Mouse (Mus musculus) embryonic facial prominence, embryonic 10.5 days (tissue): ENCODE results near the gene Plekha8. TPM values are rescaled to one million over a fixed set of nuclear protein-coding genes. Genes with fewer than 3 reads are reported as not detected.

Experiments
- DNase-seq: peaks from one replicate; pipeline ENCODE4 v3.0.0-alpha.2; 2017; ENCODE audit warnings: low spot score
- H3K27ac ChIP-seq: fragments of 300-500 bp; sonication (generic); replicated peaks from 2 replicates; pipeline ENCODE4 v1.5.1; 2016; ENCODE audit warnings: mild to moderate bottlenecking
- H3K27me3 ChIP-seq: fragments of 300-500 bp; sonication (generic); replicated peaks from 2 replicates; pipeline ENCODE4 v1.6.1; 2016; ENCODE audit warnings: low read depth, mild to moderate bottlenecking; ENCODE audit not compliant: poor library complexity, severe bottlenecking
- H3K36me3 ChIP-seq: fragments of 300-500 bp; sonication (generic); replicated peaks from 2 replicates; pipeline ENCODE4 v1.6.1; 2016; ENCODE audit warnings: mild to moderate bottlenecking, moderate library complexity
- H3K4me1 ChIP-seq: fragments of 300-500 bp; sonication (generic); 2 replicates; pipeline ENCODE4 v1.6.1; 2016
- H3K4me3 ChIP-seq: fragments of 300-500 bp; sonication (generic); 2 replicates; pipeline ENCODE4 v1.5.1; 2016; ENCODE audit warnings: mild to moderate bottlenecking, moderate library complexity
- H3K9me3 ChIP-seq: fragments of 300-500 bp; sonication (generic); 2 replicates; pipeline ENCODE4 v1.6.1; 2016; ENCODE audit warnings: mild to moderate bottlenecking
- WGBS: fragments of 180-500 bp; shearing (Covaris S2); methylation state at CpG from one replicate; pipeline ENCODE4 v1.1.7; 2016; 5-methylcytosine and 5-hydroxymethylcytosine counted together
- polyA plus RNA-seq: library from polyadenylated mRNA; unstranded; fragments of >200 nt; fragmentation: Nextera tagmentation; extraction: Ambion mirVana; gene quantifications from 2 replicates; pipeline ENCODE4 v1.2.1, GENCODE M21; 2016

Plekha8 gene
- polyA plus RNA-seq, 1 experiment from 2014 or later = 17.6 TPM

DNA sequence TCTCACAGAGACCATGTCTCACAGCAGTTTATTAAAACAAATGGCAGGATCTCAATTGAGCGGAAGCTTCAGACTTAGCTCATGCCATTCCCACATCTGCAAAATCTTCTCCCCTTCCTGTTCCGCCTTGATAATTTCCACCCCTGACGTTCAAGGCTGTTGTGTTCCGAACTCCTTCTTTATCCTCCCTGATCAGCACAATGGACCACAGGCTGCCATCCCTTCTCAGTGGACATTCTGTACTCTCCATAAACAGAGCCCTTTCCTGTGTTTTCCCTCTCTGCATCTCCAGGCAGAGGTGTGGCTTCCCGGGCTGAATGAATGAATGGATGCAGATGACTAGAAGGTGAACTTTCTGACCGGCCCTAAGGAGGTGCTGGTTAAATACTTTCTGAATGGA lies 3.1 kb upstream of the Plekha8 start:
- Histone ChIP-seq H3K27ac (no peak overlapping the region), H3K9me3 (no peaks in the 10 kb centered on the region), H3K36me3 (peaks cover 4% of the 10 kb centered on the region; the same call in 1 of the 2 replicates), H3K27me3 (no peaks in the 10 kb centered on the region), H3K4me1 (peaks cover 40% of the 10 kb centered on the region), H3K4me3 (peak overlapping the region; percentile 69)
- no peak for DNase-seq
- WGBS = 52% methylated on average over 6 of the region's 6 CpGs

DNA sequence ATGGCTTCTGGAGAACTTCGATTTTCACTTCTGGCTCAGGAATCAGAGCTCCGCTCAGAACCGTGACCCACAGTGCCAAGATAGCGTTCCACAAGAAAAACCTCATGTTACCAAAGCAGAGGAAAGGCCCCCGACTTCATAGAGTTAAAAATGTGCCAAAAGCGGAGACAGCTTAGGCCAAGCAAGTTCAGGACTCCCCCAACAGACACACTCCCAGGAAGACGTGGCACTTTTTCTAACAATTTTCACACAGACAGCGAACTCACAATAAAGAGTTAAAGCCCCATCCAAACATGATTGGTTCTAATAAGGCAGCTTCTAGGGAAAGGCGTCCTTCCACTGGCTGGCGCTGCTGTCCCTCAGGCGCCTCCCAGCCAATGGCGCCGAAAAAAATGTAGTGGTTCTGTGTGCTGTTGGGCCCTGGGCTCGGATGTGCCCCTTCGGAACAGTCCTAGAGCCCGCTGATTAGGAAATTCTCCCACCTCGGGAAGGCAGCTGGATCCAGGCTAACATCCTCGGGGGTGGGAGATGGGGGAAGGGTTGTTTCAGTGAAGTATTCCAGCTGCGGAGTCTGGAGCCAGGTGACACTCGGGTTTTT lies 1.9 kb upstream of the Plekha8 start:
- Histone ChIP-seq H3K27me3 (no peaks in the 10 kb centered on the region), H3K36me3 (peaks cover 4% of the 10 kb centered on the region; the same call in 1 of the 2 replicates), H3K4me1 (peaks cover 42% of the 10 kb centered on the region), H3K4me3 (peak overlapping the region; percentile 69), H3K27ac (peak overlapping the region; percentile 83), H3K9me3 (no peaks in the 10 kb centered on the region)
- DNase-seq = peak; percentile 88
- under 1% methylated on average over 20 of the region's 20 CpGs for WGBS

GRCm38 (mm10) chr6:54593766-54594468 lies 994 bp upstream of the Plekha8 start:
- DNase-seq = no peak
- peak overlapping the region; percentile 90 for H3K4me3 ChIP-seq
- 63% methylated on average over 8 of the region's 8 CpGs for WGBS
- no peaks in the 10 kb centered on the region for H3K9me3 ChIP-seq
- peaks cover 2% of the 10 kb centered on the region; the same call in 1 of the 2 replicates for H3K36me3 ChIP-seq
- H3K4me1 ChIP-seq = peaks cover 40% of the 10 kb centered on the region
- no peaks in the 10 kb centered on the region for H3K27me3 ChIP-seq
- H3K27ac ChIP-seq = no peak overlapping the region

DNA sequence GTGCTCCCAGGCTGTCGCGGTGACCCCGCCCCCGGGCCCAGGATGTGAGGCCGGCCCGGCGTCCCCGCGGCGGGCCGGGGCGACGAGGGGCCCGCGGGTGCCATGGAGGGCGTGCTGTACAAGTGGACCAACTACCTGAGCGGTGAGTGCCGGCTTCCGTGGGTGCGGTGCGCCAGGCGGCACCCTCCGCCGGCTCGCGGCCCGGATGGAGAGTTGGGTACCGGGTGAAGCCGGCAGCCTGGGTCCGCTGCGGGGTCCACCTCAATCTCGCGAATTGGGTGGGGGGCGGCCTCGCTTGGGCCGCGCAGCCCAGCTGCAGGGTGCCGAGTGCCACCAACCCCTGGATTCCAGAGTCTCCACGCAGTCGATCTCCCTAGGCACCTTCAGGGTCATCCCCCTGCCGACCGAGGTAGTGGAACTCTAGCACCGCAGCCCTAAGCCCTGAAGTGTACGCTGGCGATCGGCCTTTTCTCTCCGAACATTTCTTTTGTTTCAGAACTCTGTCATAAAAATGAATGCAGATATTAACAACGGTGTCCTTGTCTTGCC lies 493 bp downstream of the Plekha8 start:
- Histone ChIP-seq H3K4me3 (peak overlapping the region; percentile 90), H3K27me3 (no peaks in the 10 kb centered on the region), H3K4me1 (peaks cover 36% of the 10 kb centered on the region), H3K27ac (peak overlapping the region; percentile 89), H3K9me3 (no peaks in the 10 kb centered on the region), H3K36me3 (no peaks in the 10 kb centered on the region)
- WGBS = under 1% methylated on average over 48 of the region's 48 CpGs
- DNase-seq = no peak

DNA sequence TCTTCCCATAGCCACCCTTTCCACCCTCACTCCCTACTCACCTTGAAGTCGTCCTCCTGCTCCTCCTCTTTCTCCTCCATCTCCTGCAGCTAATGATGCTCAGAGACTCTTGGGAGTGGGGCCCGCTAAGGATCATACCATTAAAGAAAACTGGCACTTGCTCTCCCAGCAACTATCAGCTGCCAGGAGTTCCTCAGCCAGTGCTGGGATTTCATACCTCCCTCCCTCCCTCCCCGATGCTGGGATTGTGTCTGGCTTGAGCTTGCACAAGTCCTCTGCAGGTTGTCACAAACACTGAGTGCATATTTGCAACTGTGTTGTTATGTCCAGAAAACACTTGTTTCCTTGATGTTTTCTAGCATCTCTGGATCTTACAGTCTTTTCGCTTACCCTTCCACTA lies 2.3 kb downstream of the Plekha8 start, which contains the start of gene Fkbp14:
Gene Fkbp14, minus strand, starts transcription at position 101 of the 400 bp plus-strand sequence.
- Histone ChIP-seq H3K4me1 (peaks cover 24% of the 10 kb centered on the region), H3K36me3 (no peaks in the 10 kb centered on the region), H3K27me3 (no peaks in the 10 kb centered on the region), H3K4me3 (peak within 1 kb of the TSS; percentile 90), H3K9me3 (no peaks in the 10 kb centered on the region), H3K27ac (no peak within 1 kb of the TSS)
- WGBS = 77% methylated on average over 4 of the region's 4 CpGs
- DNase-seq = no peak

DNA sequence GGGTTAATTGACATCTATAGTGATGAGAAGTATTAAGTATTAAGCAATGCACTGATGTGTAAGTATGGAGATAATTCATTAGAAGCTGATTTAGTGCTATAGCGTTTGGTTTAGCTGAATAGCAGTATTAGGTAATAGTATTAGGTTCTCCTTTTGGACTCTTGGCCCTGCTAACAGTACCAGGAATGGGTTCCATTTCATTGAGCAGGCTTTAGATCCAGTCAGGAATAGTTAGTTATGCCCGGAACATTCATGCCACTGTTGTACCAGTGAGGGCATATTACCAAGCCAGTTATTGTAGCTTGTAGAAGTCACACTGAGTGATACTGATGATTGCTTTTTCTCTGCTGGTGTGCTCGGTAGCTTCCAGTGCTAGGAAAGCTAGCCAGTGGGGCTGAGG lies 2.8 kb downstream of the Plekha8 start:
- no peaks in the 10 kb centered on the region for H3K27me3 ChIP-seq
- H3K27ac ChIP-seq = no peak overlapping the region
- H3K36me3 ChIP-seq = no peaks in the 10 kb centered on the region
- no peak for DNase-seq
- peaks cover 23% of the 10 kb centered on the region for H3K4me1 ChIP-seq
- WGBS = 90% methylated on average over 3 of the region's 3 CpGs
- no peaks in the 10 kb centered on the region for H3K9me3 ChIP-seq
- no peak overlapping the region for H3K4me3 ChIP-seq

GRCm38 (mm10) chr6:54600681-54601347 lies 5.9 kb downstream of the Plekha8 start:
- Histone ChIP-seq H3K36me3 (peaks cover 5% of the 10 kb centered on the region), H3K27ac (no peak overlapping the region), H3K27me3 (no peaks in the 10 kb centered on the region), H3K4me3 (no peak overlapping the region), H3K4me1 (peaks cover 12% of the 10 kb centered on the region), H3K9me3 (peaks cover 4% of the 10 kb centered on the region; the same call in 1 of the 2 replicates)
- 87% methylated on average over 5 of the region's 5 CpGs for WGBS
- DNase-seq = no peak

DNA sequence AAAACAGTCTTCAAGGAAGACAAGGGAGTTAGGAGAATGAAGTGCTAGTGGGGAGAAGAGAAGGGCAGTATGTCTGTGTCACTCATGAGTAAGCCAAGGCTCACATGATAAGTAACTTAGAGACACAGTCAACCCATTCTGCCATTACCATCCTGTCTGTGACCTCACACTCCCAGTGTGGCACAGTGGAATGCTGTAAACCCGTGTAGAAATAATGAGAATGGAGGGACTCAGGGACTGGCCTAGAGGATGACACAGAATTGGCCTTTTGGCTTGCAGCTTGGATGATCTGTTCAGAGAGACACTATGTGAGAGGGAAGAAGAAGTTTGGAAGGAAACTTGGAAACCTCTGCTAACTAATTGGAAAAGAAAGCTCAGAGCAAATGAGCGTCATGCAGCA lies 8.0 kb downstream of the Plekha8 start:
- no peaks in the 10 kb centered on the region for H3K4me1 ChIP-seq
- no peaks in the 10 kb centered on the region for H3K27me3 ChIP-seq
- H3K27ac ChIP-seq = no peak overlapping the region
- 90% methylated on average over 2 of the region's 2 CpGs for WGBS
- no peak for DNase-seq
- H3K9me3 ChIP-seq = peaks cover 4% of the 10 kb centered on the region; the same call in 1 of the 2 replicates
- H3K36me3 ChIP-seq = peaks cover 5% of the 10 kb centered on the region
- H3K4me3 ChIP-seq = no peak overlapping the region

GRCm38 (mm10) chr6:54604001-54604715 lies 9.2 kb downstream of the Plekha8 start:
- H3K27ac ChIP-seq = no peak overlapping the region
- WGBS = 92% methylated on average over 1 of the region's 1 CpGs
- peaks cover 5% of the 10 kb centered on the region for H3K36me3 ChIP-seq
- no peak overlapping the region for H3K4me3 ChIP-seq
- DNase-seq = no peak
- H3K9me3 ChIP-seq = peaks cover 7% of the 10 kb centered on the region; the same call in 1 of the 2 replicates
- H3K4me1 ChIP-seq = no peaks in the 10 kb centered on the region
- H3K27me3 ChIP-seq = no peaks in the 10 kb centered on the region

DNA sequence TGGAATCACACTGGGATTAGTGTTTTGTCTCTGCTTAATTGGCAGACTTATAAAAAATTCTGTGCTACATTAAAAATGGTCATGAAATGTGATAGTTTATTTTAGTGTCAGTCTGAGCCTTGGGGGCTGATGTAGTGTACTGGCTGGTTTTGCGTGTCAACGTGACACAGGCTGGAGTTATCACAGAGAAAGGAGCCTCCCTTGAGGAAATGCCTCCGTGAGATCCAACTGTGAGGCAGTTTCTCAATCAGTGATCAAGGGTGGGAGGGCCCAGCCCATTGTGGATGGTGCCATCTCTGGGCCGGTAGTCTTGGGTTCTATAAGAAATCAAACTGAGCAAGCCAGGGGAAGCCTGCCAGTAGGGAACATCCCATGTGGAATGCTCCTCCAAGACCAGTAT lies 11.3 kb downstream of the Plekha8 start:
- no peaks in the 10 kb centered on the region for H3K27me3 ChIP-seq
- H3K9me3 ChIP-seq = peaks cover 7% of the 10 kb centered on the region; the same call in 1 of the 2 replicates
- no peak for DNase-seq
- H3K36me3 ChIP-seq = peaks cover 10% of the 10 kb centered on the region
- no peaks in the 10 kb centered on the region for H3K4me1 ChIP-seq
- no peak overlapping the region for H3K4me3 ChIP-seq
- 69% methylated on average over 4 of the region's 4 CpGs for WGBS
- H3K27ac ChIP-seq = no peak overlapping the region

GRCm38 (mm10) chr6:54617363-54617762 lies 22.5 kb downstream of the Plekha8 start:
- no peak overlapping the region for H3K4me3 ChIP-seq
- no peaks in the 10 kb centered on the region for H3K9me3 ChIP-seq
- no peak for DNase-seq
- 75% methylated on average over 3 of the region's 3 CpGs for WGBS
- no peak overlapping the region for H3K27ac ChIP-seq
- no peaks in the 10 kb centered on the region for H3K27me3 ChIP-seq
- no peaks in the 10 kb centered on the region for H3K4me1 ChIP-seq
- H3K36me3 ChIP-seq = peaks cover 34% of the 10 kb centered on the region

- WGBS = 85% methylated on average over 7 of the region's 7 CpGs
- Histone ChIP-seq H3K36me3 (peaks cover 51% of the 10 kb centered on the region), H3K4me3 (no peak overlapping the region), H3K4me1 (no peaks in the 10 kb centered on the region), H3K27ac (no peak overlapping the region), H3K9me3 (no peaks in the 10 kb centered on the region), H3K27me3 (no peaks in the 10 kb centered on the region)
- DNase-seq = no peak
Observed at GRCm38 (mm10) chr6:54619530-54619929, 24.6 kb downstream of the Plekha8 start.
